In the genomic region with DNA sequence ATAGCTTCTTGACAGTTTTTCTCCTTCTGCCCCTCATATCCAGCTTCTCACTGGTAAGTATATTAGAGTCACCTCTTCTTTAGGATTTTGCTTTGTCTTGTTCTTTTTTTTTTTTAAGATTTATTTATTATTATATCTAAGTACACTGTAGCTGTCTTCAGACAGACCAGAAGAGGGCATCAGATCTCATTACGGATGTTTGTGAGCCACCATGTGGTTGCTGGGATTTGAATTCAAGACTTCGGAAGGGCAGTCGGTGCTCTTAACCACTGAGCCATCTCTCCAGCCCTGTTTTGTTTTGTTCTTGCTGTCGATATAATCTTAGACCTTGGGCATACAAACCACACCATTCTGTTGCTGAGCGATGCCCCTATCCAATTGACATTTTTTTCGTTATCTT, we compare ENCODE assay signal across 8 mouse cellular contexts. TPM values are rescaled to one million over a fixed set of nuclear protein-coding genes. Genes with fewer than 3 reads are reported as not detected.
DNase-seq lines count a peak whose midpoint lies in the region; ATAC-seq and TF ChIP-seq lines count a peak whose summit lies in the region.
"Not testable (repeated sequence)": the region's sequence is repeated elsewhere in the genome, so short reads cannot be mapped to it uniquely, and the experiment has no call there.

Gene Tmem41b, minus strand, starts transcription at position 155 of the 400 bp plus-strand sequence.

- peaks cover 22% of the 10 kb centered on the region for H3K36me3 ChIP-seq in G1E (replicated peaks)
- H3K36me3 ChIP-seq in liver, embryonic 11.5 days (ENCODE audit: control insufficient read depth, insufficient read depth, low read length); midbrain, embryonic 14.5 days (ENCODE audit: control insufficient read depth, insufficient read depth, low read length); thymus, adult 2 months (ENCODE audit: control insufficient read depth, insufficient read depth, low read length): not testable (repeated sequence)

- intact Hi-C loops in heart, postnatal 25 days (cut with DNase I) = not testable (repeated sequence)

- not testable (repeated sequence) for ATAC-seq in G1E (ENCODE audit: extremely low read depth, insufficient number of reproducible peaks, low FRiP score, poor library complexity, severe bottlenecking); liver, embryonic 11.5 days (replicated peaks; ENCODE audit: low FRiP score); midbrain, embryonic 14.5 days (ENCODE audit: low FRiP score, low TSS enrichment)

- WGBS in liver, embryonic 11.5 days = 33% methylated on average over 6 of the region's 6 CpGs
- 34% methylated on average over 6 of the region's 6 CpGs for whole genome bisulfite sequencing in midbrain, embryonic 14.5 days
- WGBS in thymus, adult 2 months = 36% methylated on average over 6 of the region's 6 CpGs

- H3K27ac ChIP-seq in liver, embryonic 11.5 days (ENCODE audit: low read depth, low read length) = peak within 1 kb of the TSS; percentile 87
- H3K27ac ChIP-seq in midbrain, embryonic 14.5 days (replicated peaks; ENCODE audit: low read depth, low read length) = peak within 1 kb of the TSS; percentile 77
- not testable (repeated sequence) for H3K27ac ChIP-seq in thymus, adult 2 months (ENCODE audit: control insufficient read depth, insufficient read depth, low read length)

- not testable (repeated sequence) for H3K27me3 ChIP-seq in G1E (ENCODE audit: insufficient read depth, low read length); liver, embryonic 11.5 days (replicated peaks; ENCODE audit: control insufficient read depth, insufficient read depth, low read length); midbrain, embryonic 14.5 days (ENCODE audit: control insufficient read depth, insufficient read depth, low read length); thymus, adult 2 months (ENCODE audit: control insufficient read depth, insufficient read depth, low read length)

- H3K4me1 ChIP-seq in G1E (ENCODE audit: insufficient read depth, low read depth, low read length) = peaks cover 19% of the 10 kb centered on the region
- not testable (repeated sequence) for H3K4me1 ChIP-seq in liver, embryonic 11.5 days (replicated peaks; ENCODE audit: control insufficient read depth, insufficient read depth, low read length); thymus, adult 2 months (replicated peaks; ENCODE audit: control insufficient read depth, insufficient read depth, low read length)
- H3K4me1 ChIP-seq in midbrain, embryonic 14.5 days (ENCODE audit: control insufficient read depth, insufficient read depth, low read length) = peaks cover 12% of the 10 kb centered on the region

- peak within 1 kb of the TSS; percentile 79 for H3K4me3 ChIP-seq in G1E (ENCODE audit: low read depth, low read length)
- peak within 1 kb of the TSS; percentile 65 for H3K4me3 ChIP-seq in liver, embryonic 11.5 days (ENCODE audit: low read depth, low read length)
- peak within 1 kb of the TSS; percentile 49 for H3K4me3 ChIP-seq in midbrain, embryonic 14.5 days (replicated peaks; ENCODE audit: low read depth, low read length)
- H3K4me3 ChIP-seq in thymus, adult 2 months (ENCODE audit: control insufficient read depth, insufficient read depth, low read length) = peak within 1 kb of the TSS; percentile 49

- H3K9me3 ChIP-seq in G1E (replicated peaks); liver, embryonic 11.5 days (ENCODE audit: control insufficient read depth, low read length); midbrain, embryonic 14.5 days (ENCODE audit: control insufficient read depth, low read length): not testable (repeated sequence)

- peak within 1 kb of the TSS; percentile 69 for H3K4me2 ChIP-seq in liver, embryonic 11.5 days
- H3K4me2 ChIP-seq in midbrain, embryonic 14.5 days (ENCODE audit: low read length) = peak within 1 kb of the TSS; percentile 73

- DNase-seq in G1E (ENCODE audit: low spot score); frontal cortex, adult 2 months (ENCODE audit: extremely low spot score in 1 of 2, low spot score in 1 of 2); heart, postnatal 25 days (ENCODE audit: low spot score); liver, embryonic 11.5 days (ENCODE audit: low spot score): not testable (repeated sequence)
- DNase-seq in cerebellum, adult 9-11 months = peak; percentile 56
- DNase-seq in kidney, postnatal 4 days = peak; percentile 11 to 14
- peak; percentile 38 for DNase-seq in midbrain, embryonic 14.5 days
- DNase-seq in thymus, adult 2 months = peak; percentile 11

- H3K9ac ChIP-seq in liver, embryonic 11.5 days (ENCODE audit: low read depth, low read length) = peak within 1 kb of the TSS; percentile 71
- H3K9ac ChIP-seq in midbrain, embryonic 14.5 days (replicated peaks; ENCODE audit: low read length) = peak within 1 kb of the TSS; percentile 64

- not testable (repeated sequence) for TF ChIP-seq CTCF in G1E (IDR thresholded peaks at IDR 0.05; ENCODE audit: low read depth, low read length); thymus, adult 2 months (IDR thresholded peaks at IDR 0.05; ENCODE audit: borderline replicate concordance, control insufficient read depth, extremely low read depth, insufficient read depth, low read length, poor library complexity)

- not testable (repeated sequence) for TF ChIP-seq POLR2A in thymus, adult 2 months (IDR thresholded peaks at IDR 0.05; ENCODE audit: control insufficient read depth, extremely low read depth, insufficient read depth, low read length, poor library complexity)

RNA-seq across cellular contexts. Expression of gene Tmem41b, which starts in this region (rescaled TPM):
- 68.5 and 78.6 TPM in 2 replicates for total RNA-seq in G1E (2014; fragmentation: Nextera tagmentation)
- 96.3 and 105 TPM in 2 replicates for total RNA-seq in G1E (2017)
- 20.3 and 22.7 TPM in 2 replicates for polyA plus RNA-seq in G1E (2012)
- polyA plus RNA-seq in frontal cortex, adult 2 months (2012; rRNA removed) = 37.6 and 42.3 TPM in 2 replicates
- total RNA-seq in heart, postnatal 25 days (2021) = 10 to 100 TPM; 45.8 to 56.8 TPM
- 65.0 and 72.6 TPM in 2 replicates for polyA plus RNA-seq in liver, embryonic 11.5 days (2014; fragmentation: Nextera tagmentation; extraction: Ambion mirVana)
- polyA plus RNA-seq in midbrain, embryonic 14.5 days (2014; fragmentation: Nextera tagmentation; extraction: Ambion mirVana) = 54.8 and 71.6 TPM in 2 replicates
- 17.4 and 19.9 TPM in 2 replicates for polyA plus RNA-seq in thymus, adult 2 months (2012; rRNA removed)
